Mouse (Mus musculus) central nervous system, embryonic 14 days (tissue): Measurements from ENCODE around the gene Rpp25l. TPM values are rescaled to one million over a fixed set of nuclear protein-coding genes. Genes with fewer than 3 reads are reported as not detected.

Source experiments
- polyA plus RNA-seq: library from polyadenylated mRNA; depleted of rRNA; stranded (reverse); fragments of >200 nt; gene quantifications from 2 replicates; pipeline ENCODE4 v1.2.3, GENCODE M21; 2012; rRNA removed

Gene Rpp25l
- polyA plus RNA-seq = 56.4 and 56.9 TPM in 2 replicates

DNA sequence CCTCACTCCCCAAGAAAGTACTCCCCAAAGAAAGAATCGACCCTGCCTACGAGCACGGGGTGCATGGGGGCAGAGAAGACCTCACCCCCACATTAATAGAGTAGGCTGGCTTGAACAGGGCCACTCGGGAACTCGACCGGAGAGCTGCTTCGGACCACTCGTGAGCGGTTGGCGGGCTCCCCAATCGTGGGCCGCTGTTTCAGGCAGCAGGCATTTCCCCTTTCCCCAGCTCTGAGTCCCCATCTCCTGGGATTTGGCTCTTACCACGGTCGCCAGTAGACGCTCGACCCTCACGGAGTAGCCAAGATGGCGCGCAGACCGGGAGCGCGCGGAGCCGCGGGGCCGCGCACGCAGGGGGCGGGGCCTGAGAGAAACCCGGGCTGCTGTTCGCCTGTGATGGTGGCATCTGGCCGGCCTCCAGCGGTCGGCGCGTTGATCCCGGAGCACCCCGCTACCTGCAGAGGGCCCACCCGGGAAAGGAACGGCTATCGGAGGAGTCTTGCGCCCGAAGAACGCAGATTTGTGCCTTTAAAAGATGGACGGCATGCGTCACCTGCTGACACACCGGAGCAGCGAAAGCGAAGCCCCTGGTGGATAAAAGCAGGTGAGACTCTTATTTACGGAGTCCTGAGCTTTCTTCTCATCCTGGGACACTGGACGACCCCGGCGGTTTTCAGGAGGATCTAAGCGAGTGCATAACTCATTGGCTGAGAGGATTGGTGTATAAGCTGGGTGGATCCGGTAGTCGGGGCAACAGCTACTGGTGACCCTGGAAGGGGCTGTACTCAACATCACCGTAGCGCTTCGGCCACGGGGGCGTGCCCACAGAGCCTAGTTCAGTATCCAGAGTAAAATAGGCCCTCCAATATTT, at the start of gene Rpp25l:
TSS of gene Rpp25l (minus strand) at position 338 of the 871 bp plus-strand sequence.

DNA sequence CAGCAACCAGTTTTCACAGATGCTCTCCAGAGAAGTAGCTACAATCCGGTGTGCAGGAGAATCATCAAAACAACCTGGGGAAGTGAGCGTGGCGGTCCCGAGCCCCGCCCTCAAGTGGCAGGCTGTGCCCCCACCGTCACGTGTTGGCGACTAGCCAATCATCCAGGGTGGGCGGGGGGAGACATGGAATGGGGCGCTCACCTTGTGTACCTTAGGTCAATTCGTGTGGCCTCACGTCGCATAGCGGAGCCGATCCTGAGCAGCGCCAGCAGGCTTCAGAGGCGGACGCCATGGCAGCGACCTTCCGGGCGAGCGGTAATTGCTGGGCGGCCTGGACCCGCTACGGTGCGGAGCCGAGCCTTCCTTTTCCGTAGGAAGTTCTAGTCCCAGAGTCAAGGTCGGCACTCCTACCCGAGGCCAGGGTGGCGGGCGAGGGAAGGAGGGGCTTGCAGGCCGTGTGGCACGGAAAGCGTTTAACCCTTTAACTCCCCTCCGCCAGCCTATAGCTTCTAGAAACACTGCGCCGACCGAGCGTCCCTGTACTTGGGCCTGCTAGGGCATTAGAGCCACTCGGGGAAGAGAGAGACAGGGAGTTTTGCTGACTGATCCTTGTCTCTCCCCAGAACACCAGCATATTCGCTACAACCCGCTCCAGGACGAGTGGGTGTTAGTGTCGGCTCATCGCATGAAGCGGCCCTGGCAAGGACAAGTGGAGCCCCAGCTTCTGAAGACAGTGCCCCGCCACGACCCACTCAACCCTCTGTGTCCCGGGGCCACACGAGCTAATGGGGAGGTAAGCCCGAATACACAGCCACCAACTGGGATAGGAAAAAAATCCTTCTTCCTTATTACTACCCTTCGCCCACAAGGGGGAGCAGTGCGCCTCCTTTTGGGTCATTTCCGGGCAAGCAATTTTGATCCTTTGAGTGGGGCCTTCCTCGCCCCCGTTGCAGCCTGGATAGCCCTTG, 42.3 kb upstream of the Rpp25l start, which contains the start of gene Sigmar1:
TSS of gene Sigmar1 (minus strand) at position 820 of the 968 bp plus-strand sequence.

DNA sequence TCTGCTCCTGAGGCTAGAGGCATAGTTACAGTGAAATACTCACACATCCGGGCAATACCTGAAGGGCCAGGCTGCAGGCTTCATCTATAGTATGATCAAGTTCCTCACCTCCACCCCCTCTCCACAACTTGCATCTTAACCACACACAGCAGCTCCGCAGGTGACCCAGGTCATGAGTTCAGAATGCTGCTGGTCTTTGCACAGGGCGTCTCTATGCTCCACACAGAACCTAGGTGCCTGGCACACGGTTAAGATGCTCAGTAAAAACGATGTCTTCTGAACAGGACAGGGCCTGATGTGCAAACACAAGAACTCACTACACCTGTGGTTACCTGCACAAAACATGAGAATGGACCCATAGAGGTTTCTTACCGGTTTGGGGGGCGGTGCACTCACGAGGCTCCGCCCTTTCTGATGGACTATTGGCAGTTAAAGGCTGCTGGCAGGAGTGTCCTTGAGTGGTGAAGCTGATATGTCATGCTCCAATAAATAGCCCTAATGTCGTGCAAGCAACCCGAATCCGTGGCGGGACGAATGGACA, 41.5 kb upstream of the Rpp25l start, which contains the start of gene Galt:
TSS of gene Galt (plus strand) at position 432 of the 541 bp plus-strand sequence.

DNA sequence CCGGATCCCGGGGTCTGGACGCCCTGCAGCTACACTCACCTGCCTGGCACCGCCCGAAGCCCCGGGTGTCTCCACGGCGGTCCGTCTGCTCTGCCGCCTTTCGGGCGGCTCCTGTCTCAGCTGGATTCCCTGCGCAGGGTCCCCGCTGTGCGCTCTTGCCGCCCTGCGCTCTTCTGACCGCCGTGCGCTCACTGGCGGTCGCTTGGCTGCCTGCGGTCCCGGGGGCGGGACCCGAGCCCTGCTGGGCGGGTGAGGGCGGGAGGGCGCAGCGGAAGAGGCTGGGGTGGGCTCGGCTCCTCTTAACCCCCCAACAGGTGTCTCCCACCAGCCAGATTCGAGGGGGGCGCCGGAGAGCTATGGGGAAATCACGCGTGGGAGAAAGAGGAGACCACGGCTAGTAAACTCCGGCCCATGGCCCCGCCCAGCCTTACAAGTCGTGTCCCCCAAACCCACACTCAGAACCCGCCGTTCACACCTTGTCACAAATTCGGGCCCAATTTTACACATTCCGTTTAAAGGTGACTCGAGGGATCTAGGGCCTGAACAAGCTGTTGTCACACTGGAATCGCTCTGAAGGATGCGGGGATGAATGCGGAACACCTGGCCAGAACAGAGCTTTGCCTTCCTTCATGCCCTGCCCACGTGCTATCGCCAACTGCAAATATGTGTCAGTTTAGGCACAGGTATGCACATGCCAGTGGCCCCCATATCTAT, 17.9 kb upstream of the Rpp25l start, which contains the start of gene Arid3c:
TSS of gene Arid3c (minus strand) at position 91 of the 714 bp plus-strand sequence.

GRCm38 (mm10) chr4:41722918-41723351, 9.6 kb upstream of the Rpp25l start, which contains the start of gene Dctn3:
Dctn3 (minus strand) TSS chr4:41723170.

DNA sequence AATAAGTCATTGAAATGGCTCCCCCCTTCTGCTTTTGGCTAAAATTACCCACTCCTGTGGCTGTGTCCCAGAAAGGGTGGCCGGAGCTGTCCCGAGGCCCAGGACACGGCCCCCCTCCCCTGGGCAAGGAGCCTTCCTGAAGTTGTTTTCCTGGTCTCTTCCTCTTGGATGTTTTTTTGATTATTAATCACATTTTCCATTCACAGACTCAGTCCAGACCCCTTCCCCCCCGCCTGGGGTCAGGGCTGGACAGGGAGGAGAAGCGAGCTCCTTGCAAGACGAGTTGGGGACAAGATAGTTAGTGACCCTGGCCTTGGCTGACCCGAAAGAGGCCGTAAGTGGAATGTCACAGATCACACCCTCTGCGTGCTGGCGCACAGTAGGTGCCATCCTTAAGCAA, 13.6 kb downstream of the Rpp25l start, which contains the start of gene Il11ra1:
TSS of gene Il11ra1 (plus strand) at position 207 of the 400 bp plus-strand sequence.

DNA sequence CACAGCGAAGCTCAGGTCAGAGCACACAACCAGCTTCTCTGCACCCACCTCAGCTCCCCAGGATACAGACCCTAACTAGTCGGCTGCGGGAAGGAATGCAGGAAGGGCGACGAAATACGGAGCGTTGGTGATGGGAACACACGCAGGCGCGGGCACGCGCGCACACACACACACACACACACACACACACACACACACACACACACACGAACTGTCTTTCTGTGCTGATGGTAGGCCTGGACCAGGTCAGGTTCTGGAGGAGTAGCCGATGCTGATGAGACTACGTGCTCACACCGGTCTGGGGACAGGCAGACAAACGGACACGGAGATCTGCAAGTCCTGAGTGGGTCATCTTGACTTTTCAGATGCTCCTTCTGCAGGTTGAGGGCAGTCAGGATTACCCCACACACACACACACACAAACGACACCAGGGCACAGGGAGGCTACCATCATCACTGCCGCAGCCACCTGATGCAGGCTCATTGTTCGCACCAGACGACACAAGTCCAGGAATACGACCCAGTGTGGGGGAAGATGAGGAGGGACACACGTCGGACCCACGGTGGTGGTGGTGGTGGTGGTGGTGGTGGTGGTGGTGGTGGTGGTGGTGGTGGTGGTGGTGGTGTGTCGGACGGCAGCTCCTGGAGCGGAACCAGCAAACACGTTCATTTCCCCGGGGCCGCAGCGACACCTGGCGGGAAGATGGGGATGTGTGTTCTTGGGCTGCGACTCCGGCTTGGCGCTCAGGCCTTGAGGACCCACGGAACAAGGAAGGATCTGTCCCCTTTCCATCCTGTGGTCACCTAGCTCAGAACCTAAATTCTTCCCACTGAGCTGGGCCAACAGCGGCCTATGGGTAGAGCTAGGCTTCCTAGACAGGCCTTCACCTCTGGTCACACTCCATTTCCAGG, 16.1 kb downstream of the Rpp25l start, which contains the start of gene Cntfr:
TSS of gene Cntfr (minus strand) at position 160 of the 912 bp plus-strand sequence.

Other genes with a start within 250 kb of the Rpp25l start
- 4.3 and 5.0 TPM in 2 replicates for gene Kif24, start 248.6 kb downstream of the Rpp25l start, polyA plus RNA-seq
- 43.1 and 49.1 TPM in 2 replicates for gene Nudt2, start 248.4 kb downstream of the Rpp25l start, polyA plus RNA-seq
- 4.6 and 6.7 TPM in 2 replicates for gene AI464131, start 210.5 kb downstream of the Rpp25l start, polyA plus RNA-seq
- 8.3 and 11.9 TPM in 2 replicates for gene 1110017D15Rik, start 196.2 kb downstream of the Rpp25l start, polyA plus RNA-seq
- gene Fam219a, start 144.0 kb downstream of the Rpp25l start, polyA plus RNA-seq = 75.4 and 86.6 TPM in 2 replicates
- gene Dnaic1, start 143.8 kb downstream of the Rpp25l start, polyA plus RNA-seq = 2.3 and 2.9 TPM in 2 replicates
- gene Enho, start 73.2 kb downstream of the Rpp25l start, polyA plus RNA-seq = 86.9 and 96.7 TPM in 2 replicates
- 63.3 and 84.9 TPM in 2 replicates for gene Cntfr, start 16.4 kb downstream of the Rpp25l start, polyA plus RNA-seq
- gene Il11ra1, start 13.5 kb downstream of the Rpp25l start, polyA plus RNA-seq = 34.2 and 80.9 TPM in 2 replicates
- gene Dctn3, start 9.6 kb upstream of the Rpp25l start, polyA plus RNA-seq = 159 and 165 TPM in 2 replicates
- gene Arid3c, start 17.6 kb upstream of the Rpp25l start, polyA plus RNA-seq = 0.44 and 0.69 TPM in 2 replicates
- gene Galt, start 41.7 kb upstream of the Rpp25l start, polyA plus RNA-seq = 66.6 and 88.5 TPM in 2 replicates
- gene Sigmar1, start 42.6 kb upstream of the Rpp25l start, polyA plus RNA-seq = 55.0 and 62.8 TPM in 2 replicates
- gene Ccl27a, start 60.7 kb upstream of the Rpp25l start, polyA plus RNA-seq = 367 and 380 TPM in 2 replicates
- not detected in 2 replicates for gene Gm21541, start 190.1 kb upstream of the Rpp25l start, polyA plus RNA-seq
- 3.9 and 4.7 TPM in 2 replicates for gene Gm20878, start 228.0 kb upstream of the Rpp25l start, polyA plus RNA-seq